Mouse (Mus musculus) lung, embryonic 14.5 days (tissue): ENCODE measurements around the gene Fstl1. TPM values are rescaled to one million over a fixed set of nuclear protein-coding genes. Genes with fewer than 3 reads are reported as not detected.

ENCODE experiments used
- ATAC-seq: fragments of 200-750 bp; cut with Nextera tagmentation; 2 replicates; pipeline ENCODE4 v1.8.0; 2017; ENCODE audit warnings: mild to moderate bottlenecking, moderate TSS enrichment, moderate library complexity; ENCODE audit not compliant: insufficient read depth
- DNase-seq: peaks from one replicate; pipeline ENCODE4 v3.0.0-alpha.2; 2015
- H3K27ac ChIP-seq: fragments of 300-500 bp; sonication (generic); 2 replicates; pipeline ENCODE4 v1.5.1; 2014; ENCODE audit warnings: low read depth, mild to moderate bottlenecking, moderate library complexity
- H3K27me3 ChIP-seq: fragments of 300-500 bp; sonication (generic); 2 replicates; pipeline ENCODE4 v1.6.1; 2014; ENCODE audit warnings: low read length, control low read depth; ENCODE audit not compliant: insufficient read depth
- H3K36me3 ChIP-seq: fragments of 300-500 bp; sonication (generic); 2 replicates; pipeline ENCODE4 v1.6.1; 2014; ENCODE audit warnings: control low read depth; ENCODE audit not compliant: insufficient read depth
- H3K4me1 ChIP-seq: fragments of 300-500 bp; sonication (generic); 2 replicates; pipeline ENCODE4 v1.6.1; 2014; ENCODE audit warnings: antibody characterized with exemption, control low read depth; ENCODE audit not compliant: insufficient read depth
- H3K4me2 ChIP-seq: fragments of 300-500 bp; sonication (generic); 2 replicates; pipeline ENCODE4 v1.6.1; 2014; ENCODE audit warnings: mild to moderate bottlenecking
- H3K4me3 ChIP-seq: fragments of 300-500 bp; sonication (generic); 2 replicates; pipeline ENCODE4 v1.5.1; 2014; ENCODE audit warnings: low read depth, low read length
- H3K9ac ChIP-seq: fragments of 300-500 bp; sonication (generic); 2 replicates; pipeline ENCODE4 v1.6.1; 2014
- H3K9me3 ChIP-seq: fragments of 300-500 bp; sonication (generic); 2 replicates; pipeline ENCODE4 v1.6.1; 2016; ENCODE audit warnings: low read depth, low read length, control low read depth
- CTCF ChIP-seq: IDR thresholded peaks from 2 replicates; pipeline ENCODE4 v1.5.1; 2016; ENCODE audit warnings: antibody characterized with exemption, low read depth
- WGBS: fragments of 180-500 bp; shearing (Covaris S2); extraction: QIAGEN DNeasy Blood & Tissue Kit; methylation state at CpG from one replicate; pipeline ENCODE4 v1.1.7; 2014; 5-methylcytosine and 5-hydroxymethylcytosine counted together
- polyA plus RNA-seq: library from polyadenylated mRNA; unstranded; fragments of >200 nt; fragmentation: Nextera tagmentation; extraction: Ambion mirVana; gene quantifications from 2 replicates; pipeline ENCODE4 v1.2.1, GENCODE M21; 2014

Gene Fstl1
- polyA plus RNA-seq, 1 experiment from 2014 or later = 460 TPM

DNA sequence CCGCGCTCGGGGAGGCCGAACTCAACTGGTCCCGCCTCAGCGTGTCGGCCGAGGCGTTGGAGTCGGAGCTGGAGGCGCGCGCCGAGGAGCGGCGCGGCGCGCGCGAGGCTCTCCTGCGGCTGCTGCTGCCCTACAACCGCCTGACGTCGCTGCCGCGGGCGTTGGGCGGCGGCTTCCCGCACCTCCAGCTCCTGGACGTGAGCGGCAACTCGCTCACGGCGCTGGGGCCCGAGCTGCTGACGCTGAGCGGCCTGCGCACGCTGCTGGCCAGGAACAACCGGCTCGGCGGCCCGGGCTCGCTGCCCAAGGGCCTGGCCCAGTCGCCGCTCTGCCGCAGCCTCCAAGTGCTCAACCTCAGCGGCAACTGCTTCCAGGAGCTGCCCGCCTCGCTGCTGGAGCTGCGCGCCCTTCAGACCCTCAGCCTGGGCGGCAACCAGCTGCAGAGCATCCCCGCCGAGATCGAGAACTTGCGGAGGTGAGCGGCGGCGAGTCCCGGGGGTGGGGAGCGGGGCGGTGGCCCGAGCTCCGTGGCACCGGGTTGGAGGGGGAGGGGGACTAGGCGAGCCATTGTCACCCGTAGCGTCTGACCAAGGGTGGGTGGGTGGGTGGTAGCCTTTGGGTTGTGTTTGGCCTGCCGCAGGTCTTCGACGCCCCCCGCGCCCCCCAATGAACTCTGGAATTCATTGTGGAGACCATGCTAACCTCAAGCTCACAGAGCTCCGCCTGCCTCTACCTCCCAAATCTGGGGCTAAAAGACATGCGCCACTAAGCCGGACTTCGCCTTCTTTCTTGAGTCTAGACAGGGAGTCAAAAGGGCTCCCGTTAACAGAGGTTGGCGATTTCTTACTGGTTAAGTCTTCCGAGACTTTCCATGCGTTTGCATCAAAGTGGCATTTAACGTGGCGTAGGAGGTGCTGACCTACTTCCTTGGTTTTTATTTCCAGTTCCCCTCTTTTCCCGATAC is 92.1 kb downstream of the Fstl1 start:
- Histone ChIP-seq H3K4me2 (peak overlapping the region; percentile 78), H3K4me1 (peaks cover 18% of the 10 kb centered on the region), H3K27ac (peak overlapping the region; percentile 99), H3K27me3 (no peaks in the 10 kb centered on the region), H3K9ac (peak overlapping the region; percentile 98), H3K9me3 (no peaks in the 10 kb centered on the region), H3K36me3 (no peaks in the 10 kb centered on the region), H3K4me3 (peak overlapping the region; percentile 98)
- ATAC-seq (peak; percentile 75), DNase-seq (peak; percentile 61)
- under 1% methylated on average over 85 of the region's 87 CpGs for WGBS
- TF ChIP-seq CTCF = no peak

DNA sequence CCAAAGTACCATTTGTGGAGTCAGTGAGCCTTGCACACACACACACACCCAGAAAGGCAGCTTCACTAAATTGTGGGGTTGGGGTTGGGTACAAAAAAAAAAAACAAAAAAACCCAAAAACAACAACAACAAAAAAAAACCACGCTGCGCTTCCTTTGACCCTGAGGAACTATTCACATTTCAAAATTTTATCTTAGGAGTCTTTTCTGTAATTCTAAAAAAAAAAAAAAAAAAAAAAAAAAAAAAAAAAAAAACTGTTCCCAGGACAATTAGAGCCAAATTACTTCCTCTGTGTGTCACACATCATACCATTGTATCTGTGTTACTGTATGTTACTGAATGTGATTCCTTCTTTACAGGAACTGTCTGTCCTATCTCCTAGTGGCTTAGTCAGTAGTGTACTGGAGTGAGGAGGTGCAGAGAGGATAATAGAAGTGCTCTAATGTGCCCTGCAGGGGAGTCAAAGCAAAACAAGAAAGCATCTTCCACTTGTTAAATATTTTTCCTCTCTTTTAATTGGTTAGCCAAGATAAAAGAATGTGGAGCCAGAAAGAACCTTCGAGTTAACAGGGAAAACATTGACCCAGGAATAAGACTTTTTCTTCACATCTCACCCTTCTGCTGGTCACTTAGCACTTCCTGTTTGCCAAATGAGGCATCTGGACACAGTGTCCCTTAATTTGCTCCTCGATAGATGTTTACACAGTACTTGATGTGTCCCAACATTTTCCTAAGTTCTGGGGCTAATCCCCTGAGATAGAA is 93.0 kb downstream of the Fstl1 start:
- peaks cover 18% of the 10 kb centered on the region for H3K4me1 ChIP-seq
- no peak for ATAC-seq
- peak overlapping the region; percentile 98 for H3K4me3 ChIP-seq
- DNase-seq = no peak
- H3K36me3 ChIP-seq = no peaks in the 10 kb centered on the region
- WGBS = 9% methylated on average over 4 of the region's 4 CpGs
- H3K9me3 ChIP-seq = no peaks in the 10 kb centered on the region
- peak overlapping the region; percentile 98 for H3K9ac ChIP-seq
- no peaks in the 10 kb centered on the region for H3K27me3 ChIP-seq
- H3K27ac ChIP-seq = peak overlapping the region; percentile 99
- no peak for TF ChIP-seq CTCF
- H3K4me2 ChIP-seq = peak overlapping the region; percentile 78

DNA sequence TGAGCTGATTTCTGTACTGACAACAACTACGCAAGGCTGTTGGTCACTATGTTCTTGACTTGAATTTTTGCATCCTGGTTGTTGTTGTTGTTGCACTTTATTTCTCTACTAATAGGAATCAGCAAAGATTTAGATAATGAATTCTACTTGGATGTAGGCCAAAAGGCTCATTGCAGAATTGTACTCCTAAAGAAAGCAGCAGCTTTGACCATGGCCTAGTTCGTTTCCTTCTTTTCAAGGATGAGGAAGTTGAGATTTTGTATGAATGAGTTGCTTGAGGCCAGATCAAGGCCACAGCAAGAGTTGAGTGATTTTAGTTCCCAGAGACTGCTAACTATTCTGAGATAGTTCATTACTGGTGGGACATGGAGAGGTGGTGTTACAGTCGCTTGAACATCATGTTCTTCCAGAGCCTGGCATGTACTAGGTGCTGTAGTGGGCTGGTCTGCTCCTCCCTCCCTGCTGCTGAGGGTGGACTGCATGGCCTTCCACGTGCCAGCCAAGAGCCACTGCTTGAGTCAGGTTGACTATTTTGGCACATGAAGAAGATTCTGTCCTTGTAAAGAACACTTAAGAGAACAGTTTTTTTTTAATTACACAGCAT is 94.5 kb downstream of the Fstl1 start:
- Histone ChIP-seq H3K36me3 (no peaks in the 10 kb centered on the region), H3K27me3 (no peaks in the 10 kb centered on the region), H3K9me3 (no peaks in the 10 kb centered on the region), H3K4me2 (peak overlapping the region; percentile 78), H3K4me3 (peak overlapping the region; percentile 98; the same call in 1 of the 2 replicates), H3K9ac (no peak overlapping the region), H3K27ac (no peak overlapping the region; the same call in 1 of the 2 replicates), H3K4me1 (peaks cover 18% of the 10 kb centered on the region)
- ATAC-seq = no peak
- TF ChIP-seq CTCF = no peak
- no peak for DNase-seq
- WGBS = 69% methylated on average over 4 of the region's 4 CpGs

DNA sequence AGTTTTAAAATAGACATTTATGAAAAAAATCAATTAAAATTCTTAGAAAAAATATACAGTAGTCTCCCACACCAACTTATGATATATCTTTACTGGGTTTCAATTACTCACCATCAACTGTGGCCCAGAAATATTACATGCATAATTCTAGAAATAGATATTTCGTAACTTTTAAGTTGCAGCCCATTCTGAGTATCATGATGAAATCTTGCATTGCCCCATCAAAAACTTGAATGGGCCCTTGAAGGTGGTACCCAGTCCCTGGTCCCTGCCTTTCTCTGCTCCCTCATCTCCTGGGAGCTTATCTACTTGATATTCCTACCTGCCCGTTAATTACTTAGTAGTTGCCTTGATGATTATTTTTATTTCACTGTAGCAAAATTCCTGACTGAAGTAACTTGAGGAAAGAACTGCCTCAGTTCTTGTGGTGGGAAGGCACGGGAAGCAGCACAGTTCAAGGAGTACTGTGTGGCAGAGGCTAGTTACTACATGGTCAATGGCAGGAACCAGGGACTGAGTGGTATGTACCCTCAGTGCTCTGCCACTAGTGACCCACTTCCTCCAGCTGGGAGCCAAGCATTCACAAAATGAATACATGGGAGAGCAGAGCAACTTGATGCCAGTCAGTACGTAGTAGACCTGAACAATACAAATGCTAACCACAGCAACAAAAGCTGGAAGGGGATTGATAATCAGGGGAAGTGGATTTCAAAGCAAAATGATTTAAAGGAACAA is 98.0 kb downstream of the Fstl1 start:
- no peak for DNase-seq
- Histone ChIP-seq H3K36me3 (peaks cover 28% of the 10 kb centered on the region), H3K9ac (no peak overlapping the region), H3K4me3 (no peak overlapping the region), H3K27me3 (no peaks in the 10 kb centered on the region), H3K4me2 (no peak overlapping the region), H3K9me3 (no peaks in the 10 kb centered on the region), H3K27ac (no peak overlapping the region), H3K4me1 (peaks cover 17% of the 10 kb centered on the region)
- 84% methylated on average over 4 of the region's 4 CpGs for WGBS
- no peak for ATAC-seq
- TF ChIP-seq CTCF = no peak

DNA sequence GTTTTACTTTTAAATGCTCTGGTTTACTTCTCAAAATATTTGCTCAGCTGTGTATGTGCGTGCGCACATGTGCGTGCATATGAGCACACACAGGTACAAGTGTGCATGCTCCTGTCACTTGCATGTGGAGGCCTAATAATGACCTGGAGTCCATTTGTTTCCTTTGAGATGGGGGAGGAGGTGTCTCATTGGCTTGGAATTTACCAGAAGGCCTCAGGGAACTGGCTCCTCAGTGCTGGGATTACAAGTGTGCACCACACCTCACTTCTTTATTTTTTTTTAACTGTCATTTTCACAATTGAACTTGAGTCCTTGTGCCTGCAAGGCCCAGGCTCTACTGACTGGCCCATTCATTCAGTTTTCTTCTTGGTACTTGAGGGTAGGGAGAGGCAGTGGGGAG is 100.7 kb downstream of the Fstl1 start:
- no peak for ATAC-seq
- Histone ChIP-seq H3K9me3 (no peaks in the 10 kb centered on the region), H3K9ac (no peak overlapping the region), H3K27ac (no peak overlapping the region), H3K4me2 (no peak overlapping the region), H3K36me3 (peaks cover 56% of the 10 kb centered on the region), H3K27me3 (no peaks in the 10 kb centered on the region), H3K4me3 (no peak overlapping the region), H3K4me1 (no peaks in the 10 kb centered on the region)
- 97% methylated on average over 3 of the region's 3 CpGs for WGBS
- DNase-seq = no peak
- TF ChIP-seq CTCF = no peak

DNA sequence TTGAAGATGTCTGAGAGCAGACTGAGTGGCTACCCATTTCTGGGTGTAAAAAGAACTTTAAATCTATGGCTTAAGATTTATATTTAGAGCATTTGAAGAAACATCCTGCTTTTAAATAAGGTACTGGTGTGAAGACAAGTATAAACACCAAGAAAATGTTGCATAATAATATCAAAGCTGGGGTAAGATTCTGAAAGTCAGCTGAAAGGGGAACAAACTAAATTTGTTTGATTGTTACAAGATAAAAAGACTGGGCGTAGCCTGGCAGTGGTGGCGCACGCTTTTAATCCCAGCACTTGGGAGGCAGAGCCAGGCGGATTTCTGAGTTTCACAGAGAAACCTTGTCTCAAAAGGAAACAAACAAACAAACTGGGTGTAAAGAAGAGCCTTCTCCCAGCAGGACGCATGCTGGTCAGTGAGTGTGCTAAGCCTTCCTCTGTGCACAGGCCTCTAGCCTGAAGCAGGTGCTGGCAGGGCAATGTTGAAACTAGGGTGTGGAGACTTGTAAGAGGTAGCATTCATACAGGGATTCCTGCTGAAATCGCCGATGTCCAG is 102.4 kb downstream of the Fstl1 start:
- H3K4me2 ChIP-seq = no peak overlapping the region
- no peak for TF ChIP-seq CTCF
- H3K4me3 ChIP-seq = no peak overlapping the region

More for the DNA sequence above, 102.4 kb downstream of the Fstl1 start:
- Histone ChIP-seq H3K9me3 (no peaks in the 10 kb centered on the region), H3K4me1 (no peaks in the 10 kb centered on the region), H3K36me3 (peaks cover 72% of the 10 kb centered on the region), H3K27ac (no peak overlapping the region), H3K9ac (no peak overlapping the region), H3K27me3 (no peaks in the 10 kb centered on the region)
- ATAC-seq (no peak), DNase-seq (no peak)
- 87% methylated on average over 7 of the region's 7 CpGs for WGBS
